12 mouse cellular contexts compared by ENCODE assay signal in genomic region chr11:54236939-54237338, GRCm38 (mm10). TPM values are rescaled to one million over a fixed set of nuclear protein-coding genes. Genes with fewer than 3 reads are reported as not detected.
DNase-seq lines count a peak whose midpoint lies in the region; ATAC-seq lines count a peak whose summit lies in the region.
"Had no signal": no experiment of that assay in that cellular context is flagged by ENCODE, and none has a peak within 500 bp of the region (broad histone marks: within the 10 kb centered on the region; RNA-seq: fewer than 3 reads in every experiment).

No protein-coding gene starts in this region.

- no peak for ATAC-seq in midbrain, embryonic 13.5 days

- 83% methylated on average over 2 of the region's 2 CpGs for WGBS in forebrain, embryonic 10.5 days
- 90% methylated on average over 2 of the region's 2 CpGs for WGBS in midbrain, embryonic 13.5 days

- H3K27me3 ChIP-seq in forebrain, embryonic 10.5 days (ENCODE audit: poor library complexity, severe bottlenecking): no peaks in the 10 kb centered on the region
- no peaks in the 10 kb centered on the region for H3K27me3 ChIP-seq in midbrain, embryonic 13.5 days
- H3K27me3 ChIP-seq: embryonic facial prominence, embryonic 13.5 days; limb, embryonic 12.5 days; neural tube, embryonic 12.5 days had no signal

- no peak overlapping the region for H3K4me2 ChIP-seq in midbrain, embryonic 13.5 days (replicated peaks)
- H3K4me2 ChIP-seq: embryonic facial prominence, embryonic 13.5 days; limb, embryonic 12.5 days; neural tube, embryonic 12.5 days had no signal

- no peak overlapping the region for H3K4me3 ChIP-seq in forebrain, embryonic 10.5 days
- no peak overlapping the region for H3K4me3 ChIP-seq in midbrain, embryonic 13.5 days (replicated peaks)
- H3K4me3 ChIP-seq: embryonic facial prominence, embryonic 13.5 days; limb, embryonic 12.5 days; neural tube, embryonic 12.5 days had no signal

- no peaks in the 10 kb centered on the region for H3K36me3 ChIP-seq in forebrain, embryonic 10.5 days (replicated peaks)
- no peaks in the 10 kb centered on the region for H3K36me3 ChIP-seq in midbrain, embryonic 13.5 days
- H3K36me3 ChIP-seq: embryonic facial prominence, embryonic 13.5 days; limb, embryonic 12.5 days; neural tube, embryonic 12.5 days had no signal

- no peak overlapping the region for H3K27ac ChIP-seq in forebrain, embryonic 10.5 days
- H3K27ac ChIP-seq in midbrain, embryonic 13.5 days: no peak overlapping the region
- H3K27ac ChIP-seq: embryonic facial prominence, embryonic 13.5 days; limb, embryonic 12.5 days; neural tube, embryonic 12.5 days had no signal

- intact Hi-C loops in heart, postnatal 14 days (cut with DNase I): no loop called here

- DNase-seq in kidney, postnatal 10 days: peak; percentile 18
- DNase-seq in kidney, adult 11 months: no peak
- DNase-seq in cerebellum, adult 8-10 months: peak; percentile 25
- DNase-seq in heart, postnatal 14 days: peak; percentile 40 to 66
- DNase-seq in natural killer cell, adult 2 months (ENCODE audit: low spot score in 2 of 2): peak; percentile 16 to 30
- DNase-seq in right cerebral cortex, adult 2 months (ENCODE audit: low spot score in 2 of 2): no peak
- DNase-seq in forebrain, embryonic 10.5 days (ENCODE audit: extremely low spot score, low spot score): no peak

- no peaks in the 10 kb centered on the region for H3K4me1 ChIP-seq in forebrain, embryonic 10.5 days
- no peaks in the 10 kb centered on the region for H3K4me1 ChIP-seq in midbrain, embryonic 13.5 days (replicated peaks)
- H3K4me1 ChIP-seq: embryonic facial prominence, embryonic 13.5 days; limb, embryonic 12.5 days; neural tube, embryonic 12.5 days had no signal

- no peaks in the 10 kb centered on the region for H3K9me3 ChIP-seq in forebrain, embryonic 10.5 days
- no peaks in the 10 kb centered on the region for H3K9me3 ChIP-seq in midbrain, embryonic 13.5 days
- H3K9me3 ChIP-seq: embryonic facial prominence, embryonic 13.5 days; limb, embryonic 12.5 days; neural tube, embryonic 12.5 days had no signal

- no peak overlapping the region for H3K9ac ChIP-seq in midbrain, embryonic 13.5 days (replicated peaks)
- H3K9ac ChIP-seq: embryonic facial prominence, embryonic 13.5 days; limb, embryonic 12.5 days; neural tube, embryonic 12.5 days had no signal

RNA-seq across cellular contexts. Expression of gene Csf2, which starts 12.5 kb away (rescaled TPM):
- not detected for total RNA-seq in heart, postnatal 14 days (2021)
- polyA plus RNA-seq in forebrain, embryonic 10.5 days (2016; fragmentation: Nextera tagmentation; extraction: Ambion mirVana): not detected in 2 replicates
- polyA plus RNA-seq in midbrain, embryonic 13.5 days (2015; fragmentation: Nextera tagmentation; extraction: Ambion mirVana): not detected in 2 replicates
- polyA plus RNA-seq: embryonic facial prominence, embryonic 13.5 days; limb, embryonic 12.5 days; neural tube, embryonic 12.5 days had no signal

RNA-seq across cellular contexts. Expression of gene Il3, which starts 30.1 kb away (rescaled TPM):
- not detected for total RNA-seq in heart, postnatal 14 days (2021)
- polyA plus RNA-seq in forebrain, embryonic 10.5 days (2016; fragmentation: Nextera tagmentation; extraction: Ambion mirVana): not detected in 2 replicates
- not detected in 2 replicates for polyA plus RNA-seq in midbrain, embryonic 13.5 days (2015; fragmentation: Nextera tagmentation; extraction: Ambion mirVana)
- polyA plus RNA-seq: embryonic facial prominence, embryonic 13.5 days; intestine, embryonic 14.5 days; limb, embryonic 12.5 days; neural tube, embryonic 12.5 days had no signal

Comparison
In these comparisons a context has a peak if more than half of its experiments do, and no peak if none do; other contexts are left out.
1. DNase-seq: peak in kidney, postnatal 10 days (single experiment), cerebellum, adult 8-10 months (single experiment), heart, postnatal 14 days (2 of 2) and natural killer cell, adult 2 months (2 of 2); none in kidney, adult 11 months (single experiment), right cerebral cortex, adult 2 months (0 of 2) and forebrain, embryonic 10.5 days (single experiment).